Mouse (Mus musculus) limb, embryonic 15.5 days (tissue): ENCODE measurements around the gene Ccdc148. TPM values are rescaled to one million over a fixed set of nuclear protein-coding genes. Genes with fewer than 3 reads are reported as not detected.

Experiments
- ATAC-seq: fragments of 200-750 bp; cut with Nextera tagmentation; 2 replicates; pipeline ENCODE4 v1.8.0; 2017; ENCODE audit warnings: low read depth, moderate TSS enrichment; ENCODE audit not compliant: insufficient number of reproducible peaks, low FRiP score, low TSS enrichment
- H3K27ac ChIP-seq: fragments of 300-500 bp; sonication (generic); 2 replicates; pipeline ENCODE4 v1.5.1; 2015; ENCODE audit warnings: moderate library complexity, mild to moderate bottlenecking, inconsistent platforms
- H3K27me3 ChIP-seq: fragments of 300-500 bp; sonication (generic); 2 replicates; pipeline ENCODE4 v1.6.1; 2015; ENCODE audit warnings: inconsistent platforms
- H3K36me3 ChIP-seq: fragments of 300-500 bp; sonication (generic); 2 replicates; pipeline ENCODE4 v1.6.1; 2015; ENCODE audit warnings: inconsistent platforms
- H3K4me1 ChIP-seq: fragments of 300-500 bp; sonication (generic); 2 replicates; pipeline ENCODE4 v1.6.1; 2015; ENCODE audit warnings: inconsistent platforms
- H3K4me2 ChIP-seq: fragments of 300-500 bp; sonication (generic); 2 replicates; pipeline ENCODE4 v1.6.1; 2015; ENCODE audit warnings: mild to moderate bottlenecking, inconsistent platforms
- H3K4me3 ChIP-seq: fragments of 300-500 bp; sonication (generic); 2 replicates; pipeline ENCODE4 v1.5.1; 2015; ENCODE audit warnings: mild to moderate bottlenecking, inconsistent platforms
- H3K9ac ChIP-seq: fragments of 300-500 bp; sonication (generic); 2 replicates; pipeline ENCODE4 v1.6.1; 2015; ENCODE audit warnings: inconsistent platforms
- H3K9me3 ChIP-seq: fragments of 300-500 bp; sonication (generic); 2 replicates; pipeline ENCODE4 v1.6.1; 2016; ENCODE audit warnings: inconsistent platforms
- WGBS: fragments of 180-500 bp; shearing (Covaris S2); methylation state at CpG from one replicate; pipeline ENCODE4 v1.1.7; 2015; 5-methylcytosine and 5-hydroxymethylcytosine counted together
- polyA plus RNA-seq: library from polyadenylated mRNA; unstranded; fragments of >200 nt; fragmentation: Nextera tagmentation; extraction: Ambion mirVana; gene quantifications from 2 replicates; pipeline ENCODE4 v1.2.1, GENCODE M21; 2015

Gene Ccdc148
- polyA plus RNA-seq, 1 experiment from 2014 or later = 0.84 TPM

- Histone ChIP-seq H3K36me3 (no peaks in the 10 kb centered on the region), H3K4me1 (peaks cover 14% of the 10 kb centered on the region), H3K9me3 (no peaks in the 10 kb centered on the region), H3K4me2 (no peak overlapping the region), H3K9ac (no peak overlapping the region), H3K27ac (no peak overlapping the region), H3K27me3 (no peaks in the 10 kb centered on the region), H3K4me3 (no peak overlapping the region)
- ATAC-seq = no peak
- 47% methylated on average over 13 of the region's 13 CpGs for WGBS
Observed at GRCm38 (mm10) chr2:59042616-59043015, 117.9 kb downstream of the Ccdc148 start.

GRCm38 (mm10) chr2:59036433-59036832, 124.0 kb downstream of the Ccdc148 start:
- Histone ChIP-seq H3K4me2 (no peak overlapping the region), H3K9me3 (no peaks in the 10 kb centered on the region), H3K36me3 (no peaks in the 10 kb centered on the region), H3K4me3 (no peak overlapping the region), H3K4me1 (no peaks in the 10 kb centered on the region), H3K27me3 (no peaks in the 10 kb centered on the region), H3K9ac (no peak overlapping the region), H3K27ac (no peak overlapping the region)
- ATAC-seq = no peak
- WGBS = 61% methylated on average over 6 of the region's 6 CpGs

DNA sequence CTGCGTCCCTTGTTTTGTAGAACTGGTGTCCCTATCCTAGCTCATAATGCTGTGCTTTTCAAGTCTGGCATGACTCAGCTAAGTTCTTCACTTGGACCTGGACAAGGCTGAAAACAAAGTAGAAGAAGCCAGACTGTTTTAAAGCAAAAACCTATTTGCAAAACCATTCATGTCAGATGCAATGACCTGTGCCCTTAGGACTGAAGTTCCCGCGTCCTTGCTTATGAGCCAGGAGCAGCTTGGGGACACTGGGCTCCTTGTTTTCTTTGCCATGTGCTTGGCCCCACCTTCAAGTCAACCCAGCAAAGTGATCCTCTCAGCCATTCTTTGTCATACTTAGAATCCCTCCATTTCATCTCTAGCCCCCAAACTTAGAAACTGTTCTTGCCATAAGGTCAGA, 125.3 kb downstream of the Ccdc148 start:
- Histone ChIP-seq H3K4me1 (no peaks in the 10 kb centered on the region), H3K4me3 (no peak overlapping the region), H3K36me3 (no peaks in the 10 kb centered on the region), H3K4me2 (no peak overlapping the region), H3K9me3 (no peaks in the 10 kb centered on the region), H3K9ac (no peak overlapping the region), H3K27ac (no peak overlapping the region), H3K27me3 (no peaks in the 10 kb centered on the region)
- no peak for ATAC-seq
- WGBS = 80% methylated on average over 3 of the region's 3 CpGs

GRCm38 (mm10) chr2:59034281-59034680, 126.2 kb downstream of the Ccdc148 start:
- Histone ChIP-seq H3K4me1 (no peaks in the 10 kb centered on the region), H3K9me3 (no peaks in the 10 kb centered on the region), H3K27me3 (no peaks in the 10 kb centered on the region), H3K4me2 (no peak overlapping the region), H3K36me3 (no peaks in the 10 kb centered on the region), H3K4me3 (no peak overlapping the region), H3K9ac (no peak overlapping the region), H3K27ac (no peak overlapping the region)
- WGBS = 86% methylated on average over 6 of the region's 6 CpGs
- no peak for ATAC-seq

DNA sequence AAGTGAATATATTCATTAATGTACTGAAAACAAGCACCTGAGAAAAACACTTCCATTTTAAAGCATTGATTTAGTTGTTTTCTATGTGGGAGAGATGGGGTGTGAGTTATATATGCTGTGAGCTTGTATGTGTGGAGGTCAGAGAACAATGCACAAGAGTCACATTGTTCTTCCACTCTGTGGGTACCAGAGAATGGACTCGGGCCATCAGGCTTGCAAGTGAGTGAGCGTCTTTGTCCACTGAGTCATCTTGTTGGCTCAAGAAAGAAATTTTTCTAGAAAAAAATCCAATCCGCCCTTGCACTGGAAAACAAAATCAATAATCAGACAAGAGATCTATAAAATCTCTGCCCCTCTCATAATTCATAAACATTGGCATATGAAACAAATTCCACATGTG, 135.9 kb downstream of the Ccdc148 start:
- no peak for ATAC-seq
- Histone ChIP-seq H3K4me3 (no peak overlapping the region), H3K4me2 (no peak overlapping the region), H3K27ac (no peak overlapping the region), H3K9me3 (no peaks in the 10 kb centered on the region), H3K36me3 (no peaks in the 10 kb centered on the region), H3K4me1 (no peaks in the 10 kb centered on the region), H3K9ac (no peak overlapping the region), H3K27me3 (no peaks in the 10 kb centered on the region)
- WGBS = 86% methylated on average over 3 of the region's 3 CpGs

- Histone ChIP-seq H3K9me3 (no peaks in the 10 kb centered on the region), H3K27me3 (no peaks in the 10 kb centered on the region), H3K4me1 (no peaks in the 10 kb centered on the region), H3K4me3 (no peak overlapping the region), H3K36me3 (no peaks in the 10 kb centered on the region), H3K4me2 (no peak overlapping the region), H3K27ac (no peak overlapping the region), H3K9ac (no peak overlapping the region)
- no peak for ATAC-seq
- WGBS = 92% methylated on average over 5 of the region's 5 CpGs
Observed at GRCm38 (mm10) chr2:59007356-59007755, 153.1 kb downstream of the Ccdc148 start.

GRCm38 (mm10) chr2:59006567-59007340, 153.7 kb downstream of the Ccdc148 start:
- 86% methylated on average over 8 of the region's 8 CpGs for WGBS
- Histone ChIP-seq H3K4me1 (no peaks in the 10 kb centered on the region), H3K4me3 (no peak overlapping the region), H3K36me3 (no peaks in the 10 kb centered on the region), H3K9ac (no peak overlapping the region), H3K4me2 (no peak overlapping the region), H3K27ac (no peak overlapping the region), H3K9me3 (no peaks in the 10 kb centered on the region), H3K27me3 (no peaks in the 10 kb centered on the region)
- no peak for ATAC-seq

- H3K9me3 ChIP-seq = no peaks in the 10 kb centered on the region
- H3K27me3 ChIP-seq = no peaks in the 10 kb centered on the region
- no peaks in the 10 kb centered on the region for H3K36me3 ChIP-seq
- no peak for ATAC-seq
- H3K4me1 ChIP-seq = no peaks in the 10 kb centered on the region
- H3K27ac ChIP-seq = no peak overlapping the region
- WGBS = 76% methylated on average over 2 of the region's 2 CpGs
- no peak overlapping the region for H3K4me2 ChIP-seq
- H3K4me3 ChIP-seq = no peak overlapping the region
- H3K9ac ChIP-seq = no peak overlapping the region
Observed at GRCm38 (mm10) chr2:58997151-58997550, 163.3 kb downstream of the Ccdc148 start.

DNA sequence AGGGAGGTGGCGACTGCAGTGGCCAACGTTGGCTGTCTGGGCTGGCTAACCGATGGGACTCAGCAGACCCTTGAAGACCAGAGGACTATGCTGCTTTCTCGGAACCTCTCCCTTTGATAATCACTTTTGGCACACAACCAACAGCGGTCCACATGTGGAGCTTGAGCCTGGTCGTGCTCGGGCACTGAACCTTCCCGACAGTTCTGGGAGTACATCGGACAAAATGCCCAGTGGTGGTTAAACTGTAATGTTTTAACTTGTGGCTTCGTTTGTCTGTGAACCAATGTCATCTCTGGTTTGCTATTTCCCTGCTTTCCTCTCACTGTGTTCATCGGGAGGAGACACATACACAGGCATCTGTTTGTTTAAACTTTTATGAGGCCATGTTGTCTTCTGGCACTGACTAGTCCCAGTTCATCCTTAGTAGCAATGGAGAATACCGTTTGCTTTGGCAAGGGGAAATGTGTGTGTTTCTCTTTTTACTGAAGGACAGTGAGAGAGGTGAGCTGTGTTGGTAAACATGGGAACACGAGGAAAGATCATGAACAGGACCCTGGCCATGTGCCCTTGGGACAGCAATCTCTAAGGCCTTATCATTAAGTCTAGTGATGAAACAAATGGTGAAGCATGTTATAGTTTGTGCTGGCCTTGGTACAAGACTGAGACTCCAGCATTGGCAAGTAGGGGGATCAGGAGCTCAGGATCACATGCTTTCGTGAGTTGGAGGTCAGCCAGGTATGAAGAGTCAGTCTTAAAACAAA, 167.9 kb downstream of the Ccdc148 start:
- WGBS = 68% methylated on average over 14 of the region's 14 CpGs
- ATAC-seq = no peak

GRCm38 (mm10) chr2:58978095-58978494, 182.4 kb downstream of the Ccdc148 start:
- H3K4me3 ChIP-seq = no peak overlapping the region
- H3K9ac ChIP-seq = no peak overlapping the region
- no peak overlapping the region for H3K4me2 ChIP-seq
- no peak for ATAC-seq
- no peak overlapping the region for H3K27ac ChIP-seq
- no peaks in the 10 kb centered on the region for H3K27me3 ChIP-seq
- WGBS = 83% methylated on average over 7 of the region's 7 CpGs
- H3K36me3 ChIP-seq = no peaks in the 10 kb centered on the region
- no peaks in the 10 kb centered on the region for H3K9me3 ChIP-seq
- H3K4me1 ChIP-seq = no peaks in the 10 kb centered on the region

More for the DNA sequence above, 167.9 kb downstream of the Ccdc148 start:
- Histone ChIP-seq H3K36me3 (no peaks in the 10 kb centered on the region), H3K9me3 (no peaks in the 10 kb centered on the region), H3K4me3 (no peak overlapping the region), H3K4me2 (no peak overlapping the region), H3K27ac (no peak overlapping the region), H3K9ac (no peak overlapping the region), H3K4me1 (no peaks in the 10 kb centered on the region), H3K27me3 (no peaks in the 10 kb centered on the region)

DNA sequence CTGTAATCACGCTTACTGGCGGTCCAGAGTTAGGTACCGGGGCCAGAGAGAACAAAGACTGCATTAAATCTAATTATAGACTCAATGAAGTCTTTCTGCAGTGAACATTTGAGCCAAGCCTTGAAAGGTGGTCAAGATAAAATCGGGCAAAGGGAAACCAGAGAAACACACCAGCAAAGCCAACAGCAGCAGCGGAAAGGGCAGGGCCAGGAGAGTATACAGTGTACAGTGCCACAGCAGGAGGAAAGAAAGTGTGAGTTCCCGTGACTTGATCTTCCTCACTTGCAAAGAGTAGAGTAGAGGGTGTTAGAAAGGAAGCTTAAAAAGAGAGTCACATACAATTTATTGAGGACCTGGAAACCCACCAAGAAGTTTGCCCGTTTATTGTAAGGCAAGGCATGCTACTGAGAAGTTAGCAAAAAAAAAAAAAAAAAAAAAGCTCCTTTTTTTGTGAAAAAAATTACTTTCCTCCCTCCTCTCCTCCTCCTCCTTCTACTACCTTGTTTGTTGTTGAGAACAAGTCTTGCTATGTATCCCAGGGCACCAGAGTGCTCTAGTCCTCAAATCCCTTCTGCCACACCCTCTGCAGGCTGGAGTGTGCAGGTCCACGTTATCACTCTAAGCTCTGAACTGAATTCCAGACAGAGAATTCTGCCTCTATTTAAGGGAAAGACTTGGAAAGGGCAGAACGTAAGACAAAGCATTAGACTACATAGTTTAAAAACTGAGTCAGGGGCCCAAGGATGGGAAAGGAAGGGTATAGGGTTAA, 188.8 kb downstream of the Ccdc148 start:
- ATAC-seq = no peak

More for the DNA sequence above, 188.8 kb downstream of the Ccdc148 start:
- H3K9ac ChIP-seq = no peak overlapping the region
- H3K4me2 ChIP-seq = no peak overlapping the region
- WGBS = 50% methylated on average over 9 of the region's 9 CpGs
- H3K4me3 ChIP-seq = no peak overlapping the region
- no peaks in the 10 kb centered on the region for H3K9me3 ChIP-seq
- no peaks in the 10 kb centered on the region for H3K27me3 ChIP-seq
- 0 out of 2 replicates have a peak overlapping the region, but pooled peaks have one; percentile 54 for H3K27ac ChIP-seq
- no peaks in the 10 kb centered on the region for H3K36me3 ChIP-seq
- peaks cover 5% of the 10 kb centered on the region; the same call in 1 of the 2 replicates for H3K4me1 ChIP-seq
